Mouse (Mus musculus): ENCODE measurements around the gene Fbf1.
"Not testable (repeated sequence)": the region's sequence is repeated elsewhere in the genome, so short reads cannot be mapped to it uniquely, and the experiment has no call there.

Fbf1 gene

GRCm38 (mm10) chr11:116133497-116133896, 34.5 kb downstream of the Fbf1 start:
- DNase-seq (ENCODE audit: low read depth) = peak; percentile 21

- peak; percentile 21 for DNase-seq (ENCODE audit: low read depth)
Observed at GRCm38 (mm10) chr11:116132366-116133333, 35.3 kb downstream of the Fbf1 start.

GRCm38 (mm10) chr11:116131349-116132170, 36.4 kb downstream of the Fbf1 start:
- no peak for DNase-seq (ENCODE audit: low read depth)

- DNase-seq (ENCODE audit: low read depth) = peak; percentile 95
Observed at GRCm38 (mm10) chr11:116130488-116131205, 37.3 kb downstream of the Fbf1 start, which contains the start of gene Trim65. TSS of gene Trim65 (minus strand) at chr11:116131128.

GRCm38 (mm10) chr11:116129993-116130487, 37.9 kb downstream of the Fbf1 start:
- DNase-seq (ENCODE audit: low read depth) = peak; percentile 48

GRCm38 (mm10) chr11:116129091-116129790, 38.7 kb downstream of the Fbf1 start:
- no peak for DNase-seq (ENCODE audit: low read depth)

GRCm38 (mm10) chr11:116127986-116128385, 40.0 kb downstream of the Fbf1 start:
- no peak for DNase-seq (ENCODE audit: low read depth)

GRCm38 (mm10) chr11:116127156-116127980, 40.6 kb downstream of the Fbf1 start, which contains the start of gene Trim47:
TSS of gene Trim47 (minus strand) at chr11:116127210.
- DNase-seq (ENCODE audit: low read depth) = peak; percentile 39

- DNase-seq (ENCODE audit: low read depth) = no peak
Observed at GRCm38 (mm10) chr11:116126261-116126660, 41.7 kb downstream of the Fbf1 start.

GRCm38 (mm10) chr11:116121731-116122245, 46.2 kb downstream of the Fbf1 start:
- not testable (repeated sequence) for DNase-seq (ENCODE audit: low read depth)

GRCm38 (mm10) chr11:116117819-116118218, 50.1 kb downstream of the Fbf1 start:
- peak; percentile 64 for DNase-seq (ENCODE audit: low read depth)

- peak; percentile 86 for DNase-seq (ENCODE audit: low read depth)
Observed at GRCm38 (mm10) chr11:116117241-116117640, 50.7 kb downstream of the Fbf1 start.

- no peak for DNase-seq (ENCODE audit: low read depth)
Observed at GRCm38 (mm10) chr11:116111611-116112203, 56.3 kb downstream of the Fbf1 start.

GRCm38 (mm10) chr11:116111067-116111466, 56.9 kb downstream of the Fbf1 start:
- no peak for DNase-seq (ENCODE audit: low read depth)

GRCm38 (mm10) chr11:116110540-116110939, 57.4 kb downstream of the Fbf1 start:
- peak; percentile 68 for DNase-seq (ENCODE audit: low read depth)

- DNase-seq (ENCODE audit: low read depth) = peak; percentile 92
Observed at GRCm38 (mm10) chr11:116110131-116110530, 57.8 kb downstream of the Fbf1 start.

GRCm38 (mm10) chr11:116109441-116110081, 58.4 kb downstream of the Fbf1 start:
- peak; percentile 63 for DNase-seq (ENCODE audit: low read depth)

GRCm38 (mm10) chr11:116108464-116109137, 59.4 kb downstream of the Fbf1 start:
- peak; percentile 92 for DNase-seq (ENCODE audit: low read depth)

Data from NIH3T3 (cell line).